Mouse (Mus musculus) heart, postnatal 0 days (tissue): ENCODE measurements around the gene Ptges3. TPM values are rescaled to one million over a fixed set of nuclear protein-coding genes. Genes with fewer than 3 reads are reported as not detected.
"Not testable (repeated sequence)": the region's sequence is repeated elsewhere in the genome, so short reads cannot be mapped to it uniquely, and the experiment has no call there.

Experiments used
- ATAC-seq: fragments of 200-750 bp; cut with Nextera tagmentation; 2 replicates; pipeline ENCODE4 v1.8.0; 2017; ENCODE audit warnings: low read depth, moderate number of reproducible peaks, moderate library complexity; ENCODE audit not compliant: insufficient read depth
- DNase-seq: peaks from one replicate; pipeline ENCODE4 v3.0.0-alpha.2; 2016; ENCODE audit warnings: low spot score
- H3K27ac ChIP-seq: fragments of 300-500 bp; sonication (generic); 2 replicates; pipeline ENCODE4 v1.5.1; 2014; ENCODE audit warnings: low read depth, mild to moderate bottlenecking
- H3K27me3 ChIP-seq: fragments of 300-500 bp; sonication (generic); 2 replicates; pipeline ENCODE4 v1.6.1; 2014; ENCODE audit warnings: low read length, mixed read lengths; ENCODE audit not compliant: control insufficient read depth, insufficient read depth
- H3K36me3 ChIP-seq: fragments of 300-500 bp; sonication (generic); replicated peaks from 2 replicates; pipeline ENCODE4 v1.6.1; 2014; ENCODE audit warnings: low read length, mixed read lengths; ENCODE audit not compliant: control insufficient read depth, insufficient read depth
- H3K4me1 ChIP-seq: fragments of 300-500 bp; sonication (generic); 2 replicates; pipeline ENCODE4 v1.6.1; 2014; ENCODE audit warnings: antibody characterized with exemption; ENCODE audit not compliant: control insufficient read depth, insufficient read depth
- H3K4me2 ChIP-seq: fragments of 300-500 bp; sonication (generic); 2 replicates; pipeline ENCODE4 v1.6.1; 2014; ENCODE audit warnings: low read depth, mild to moderate bottlenecking, low read length, moderate library complexity
- H3K4me3 ChIP-seq: fragments of 300-500 bp; sonication (generic); 2 replicates; pipeline ENCODE4 v1.5.1; 2014; ENCODE audit warnings: low read depth, low read length
- H3K9ac ChIP-seq: fragments of 300-500 bp; sonication (generic); replicated peaks from 2 replicates; pipeline ENCODE4 v1.6.1; 2014; ENCODE audit warnings: low read depth, low read length, mixed read lengths
- H3K9me3 ChIP-seq: fragments of 300-500 bp; sonication (generic); replicated peaks from 2 replicates; pipeline ENCODE4 v1.6.1; 2016; ENCODE audit warnings: low read length; ENCODE audit not compliant: control insufficient read depth
- CTCF ChIP-seq: IDR thresholded peaks from 2 replicates; pipeline ENCODE4 v1.5.1; 2016; ENCODE audit warnings: antibody characterized with exemption, control low read depth, low read depth
- EP300 ChIP-seq: IDR thresholded peaks from 2 replicates; pipeline ENCODE4 v1.6.1; 2016; ENCODE audit warnings: antibody characterized with exemption, low read depth
- WGBS: fragments of 180-500 bp; shearing (Covaris S2); extraction: QIAGEN DNeasy Blood & Tissue Kit; methylation state at CpG from one replicate; pipeline ENCODE4 v1.1.7; 2014; 5-methylcytosine and 5-hydroxymethylcytosine counted together
- polyA plus RNA-seq: library from polyadenylated mRNA; unstranded; fragments of >200 nt; fragmentation: Nextera tagmentation; extraction: Ambion mirVana; gene quantifications from 2 replicates; pipeline ENCODE4 v1.2.1, GENCODE M21; 2015
- total RNA-seq: library from RNA; depleted of rRNA; stranded (reverse); fragments of >200 nt; gene quantifications from 2 replicates; pipeline ENCODE4 v1.2.3, GENCODE M21; 2014; ENCODE audit warnings: low replicate concordance

The Ptges3 gene
- total and polyA plus RNA-seq, 2 experiments from 2014 or later = 48.4 to 209 TPM

GRCm38 (mm10) chr10:128048157-128048556, 10.6 kb upstream of the Ptges3 start:
- WGBS = 94% methylated on average over 8 of the region's 8 CpGs

DNA sequence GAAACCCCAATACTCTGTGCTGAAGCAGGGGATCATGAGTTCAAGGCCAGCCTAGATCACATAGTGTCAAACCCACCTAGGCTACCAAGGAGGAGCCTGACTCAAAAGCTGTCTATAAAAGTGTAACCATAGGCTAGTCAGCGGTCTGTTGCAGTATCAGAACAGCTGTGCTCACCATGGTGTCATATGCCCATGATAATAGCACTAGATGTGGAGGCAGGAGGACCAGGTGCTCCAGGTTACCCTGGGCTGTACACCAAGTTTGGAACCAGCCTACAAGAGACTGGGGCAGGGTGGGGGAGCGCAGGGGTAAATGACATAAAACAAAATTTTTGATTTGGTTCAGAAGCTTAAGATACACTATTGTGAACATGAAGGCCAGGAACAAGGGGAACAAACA, 9.0 kb upstream of the Ptges3 start:
- TF ChIP-seq CTCF = no peak
- TF ChIP-seq EP300 = no peak
- no peaks in the 10 kb centered on the region for H3K27me3 ChIP-seq
- no peak overlapping the region for H3K4me3 ChIP-seq
- ATAC-seq (no peak), DNase-seq (no peak)
- 95% methylated on average over 2 of the region's 2 CpGs for WGBS
- H3K9me3 ChIP-seq = no peaks in the 10 kb centered on the region
- H3K4me2 ChIP-seq = no peak overlapping the region
- H3K27ac ChIP-seq = no peak overlapping the region
- peaks cover 63% of the 10 kb centered on the region for H3K36me3 ChIP-seq
- 0 out of 2 replicates have a peak, but pooled peaks cover 2% of the 10 kb centered on the region for H3K4me1 ChIP-seq
- no peak overlapping the region for H3K9ac ChIP-seq

More at GRCm38 (mm10) chr10:128048157-128048556, 10.6 kb upstream of the Ptges3 start:
- H3K27ac ChIP-seq = no peak overlapping the region
- peaks cover 75% of the 10 kb centered on the region for H3K36me3 ChIP-seq
- H3K9ac ChIP-seq = no peak overlapping the region
- H3K27me3 ChIP-seq = no peaks in the 10 kb centered on the region
- H3K4me2 ChIP-seq = no peak overlapping the region
- H3K9me3 ChIP-seq = no peaks in the 10 kb centered on the region
- TF ChIP-seq EP300 (no peak), CTCF (no peak)
- H3K4me1 ChIP-seq = 0 out of 2 replicates have a peak, but pooled peaks cover 10% of the 10 kb centered on the region
- DNase-seq = no peak
- ATAC-seq = no peak
- no peak overlapping the region for H3K4me3 ChIP-seq

GRCm38 (mm10) chr10:128050355-128050754, 8.4 kb upstream of the Ptges3 start:
- Histone ChIP-seq H3K27me3 (no peaks in the 10 kb centered on the region), H3K9me3 (no peaks in the 10 kb centered on the region), H3K4me3 (no peak overlapping the region), H3K36me3 (peaks cover 57% of the 10 kb centered on the region), H3K9ac (no peak overlapping the region), H3K4me2 (no peak overlapping the region), H3K4me1 (no peaks in the 10 kb centered on the region), H3K27ac (no peak overlapping the region)
- no peak for TF ChIP-seq CTCF
- TF ChIP-seq EP300 = no peak
- ATAC-seq = no peak
- 80% methylated on average over 2 of the region's 2 CpGs for WGBS
- DNase-seq = no peak

- ATAC-seq (no peak), DNase-seq (no peak)
- Histone ChIP-seq H3K36me3 (peaks cover 44% of the 10 kb centered on the region), H3K27me3 (no peaks in the 10 kb centered on the region), H3K9ac (no peak overlapping the region), H3K4me2 (no peak overlapping the region), H3K4me3 (no peak overlapping the region), H3K9me3 (no peaks in the 10 kb centered on the region), H3K4me1 (no peaks in the 10 kb centered on the region), H3K27ac (no peak overlapping the region)
- TF ChIP-seq EP300 (no peak), CTCF (no peak)
- 93% methylated on average over 5 of the region's 5 CpGs for WGBS
Measured at GRCm38 (mm10) chr10:128051589-128051988, 7.2 kb upstream of the Ptges3 start.

DNA sequence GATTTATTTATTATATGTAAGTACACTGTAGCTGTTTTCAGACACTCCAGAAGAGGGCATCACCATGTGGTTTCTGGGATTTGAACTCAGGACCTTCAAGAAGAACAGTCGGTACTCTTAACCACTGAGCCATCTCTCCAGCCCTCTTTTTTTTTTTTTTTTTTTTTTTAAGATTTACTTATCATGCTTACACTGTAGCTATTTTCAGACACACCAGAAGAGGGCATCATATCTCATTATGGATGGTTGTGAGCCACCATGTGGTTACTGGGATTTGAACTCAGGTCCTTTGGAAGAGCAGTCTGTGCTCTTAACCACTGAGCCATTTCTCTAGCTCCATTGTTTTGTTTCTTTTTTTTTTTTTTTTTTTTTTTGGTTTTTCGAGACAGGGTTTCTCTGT, 6.6 kb upstream of the Ptges3 start:
- not testable (repeated sequence) for H3K9ac ChIP-seq, ATAC-seq
- 86% methylated on average over 1 of the region's 2 CpGs for WGBS

DNA sequence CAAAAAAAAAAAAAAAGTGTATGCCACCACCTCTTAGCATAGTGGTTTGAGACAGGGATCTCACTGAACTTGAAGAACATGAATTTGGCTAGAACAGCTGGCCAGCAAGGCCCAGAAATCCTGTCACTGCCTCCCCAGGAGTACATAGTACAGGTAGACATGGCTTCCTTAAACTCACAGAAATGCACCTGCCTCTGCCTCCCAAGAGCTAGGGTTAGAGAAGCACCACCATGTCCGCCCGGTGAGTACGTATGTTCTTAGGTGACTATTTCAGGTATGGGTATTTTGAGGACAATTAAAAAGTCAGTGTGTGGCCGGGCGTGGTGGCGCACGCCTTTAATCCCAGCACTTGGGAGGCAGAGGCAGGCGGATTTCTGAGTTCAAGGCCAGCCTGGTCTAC, 5.8 kb upstream of the Ptges3 start:
- TF ChIP-seq EP300 (no peak), CTCF (no peak)
- DNase-seq (no peak), ATAC-seq (no peak)
- Histone ChIP-seq H3K9me3 (no peaks in the 10 kb centered on the region), H3K4me2 (no peak overlapping the region), H3K36me3 (peaks cover 32% of the 10 kb centered on the region), H3K9ac (no peak overlapping the region), H3K27ac (no peak overlapping the region), H3K27me3 (no peaks in the 10 kb centered on the region), H3K4me3 (no peak overlapping the region), H3K4me1 (no peaks in the 10 kb centered on the region)
- WGBS = 92% methylated on average over 8 of the region's 8 CpGs

More for the DNA sequence above, 6.6 kb upstream of the Ptges3 start:
- H3K27me3 ChIP-seq, DNase-seq, H3K4me1 ChIP-seq, H3K9me3 ChIP-seq, H3K4me2 ChIP-seq, H3K4me3 ChIP-seq, H3K27ac ChIP-seq: not testable (repeated sequence)
- peaks cover 40% of the 10 kb centered on the region for H3K36me3 ChIP-seq
